10 mouse cellular contexts compared by ENCODE assay signal in genomic region chr1:193208178-193208577, GRCm38 (mm10). TPM values are rescaled to one million over a fixed set of nuclear protein-coding genes. Genes with fewer than 3 reads are reported as not detected.
DNase-seq lines count a peak whose midpoint lies in the region; ATAC-seq lines count a peak whose summit lies in the region.
"Had no signal": no experiment of that assay in that cellular context is flagged by ENCODE, and none has a peak within 500 bp of the region (broad histone marks: within the 10 kb centered on the region; RNA-seq: fewer than 3 reads in every experiment).

No protein-coding gene starts in this region.

- H3K36me3 ChIP-seq in forebrain, embryonic 11.5 days (ENCODE audit: control insufficient read depth, insufficient read depth, low read length): no peaks in the 10 kb centered on the region
- H3K36me3 ChIP-seq in forebrain, embryonic 16.5 days (ENCODE audit: control insufficient read depth, insufficient read depth): no peaks in the 10 kb centered on the region
- H3K36me3 ChIP-seq in heart, embryonic 16.5 days (ENCODE audit: control insufficient read depth, insufficient read depth): no peaks in the 10 kb centered on the region
- H3K36me3 ChIP-seq: hindbrain, embryonic 15.5 days; stomach, embryonic 15.5 days had no signal

- H3K9ac ChIP-seq in forebrain, embryonic 11.5 days (ENCODE audit: low read length): no peak overlapping the region
- H3K9ac ChIP-seq in forebrain, embryonic 16.5 days (replicated peaks; ENCODE audit: low read depth, low read length): no peak overlapping the region
- no peak overlapping the region for H3K9ac ChIP-seq in heart, embryonic 16.5 days (ENCODE audit: low read length)
- H3K9ac ChIP-seq: hindbrain, embryonic 15.5 days; stomach, embryonic 15.5 days had no signal

- DNase-seq in forebrain, embryonic 11.5 days (ENCODE audit: low spot score): no peak
- peak; percentile 88 for DNase-seq in CD4-positive, CD25-positive, alpha-beta regulatory T cell, adult 2 months (ENCODE audit: low read depth, low spot score)
- peak; percentile 18 for DNase-seq in cerebellum, adult 11-12 months
- peak; percentile 41 for DNase-seq in layer of hippocampus, adult 9-10 months (ENCODE audit: low spot score)
- peak; percentile 44 for DNase-seq in lung, postnatal 25 days (ENCODE audit: low spot score)
- DNase-seq in spleen, postnatal 4 days (ENCODE audit: low spot score in 2 of 2): peak; percentile 54 to 78

- H3K9me3 ChIP-seq in forebrain, embryonic 11.5 days (ENCODE audit: control insufficient read depth, low read length): no peaks in the 10 kb centered on the region
- no peaks in the 10 kb centered on the region for H3K9me3 ChIP-seq in forebrain, embryonic 16.5 days (ENCODE audit: control insufficient read depth, low read length)
- no peaks in the 10 kb centered on the region for H3K9me3 ChIP-seq in heart, embryonic 16.5 days (replicated peaks; ENCODE audit: control insufficient read depth, low read length)
- H3K9me3 ChIP-seq: hindbrain, embryonic 15.5 days; stomach, embryonic 15.5 days had no signal

- no peaks in the 10 kb centered on the region for H3K27me3 ChIP-seq in forebrain, embryonic 11.5 days (ENCODE audit: control insufficient read depth, insufficient read depth, low read length)
- H3K27me3 ChIP-seq in forebrain, embryonic 16.5 days (replicated peaks; ENCODE audit: control insufficient read depth, insufficient read depth, low read length): no peaks in the 10 kb centered on the region
- no peaks in the 10 kb centered on the region for H3K27me3 ChIP-seq in heart, embryonic 16.5 days (ENCODE audit: control insufficient read depth, insufficient read depth, low read length)
- H3K27me3 ChIP-seq: hindbrain, embryonic 15.5 days; stomach, embryonic 15.5 days had no signal

- 0 out of 2 replicates have a peak, but pooled peaks have one; percentile 63 for ATAC-seq in forebrain, embryonic 11.5 days (replicated peaks; ENCODE audit: low FRiP score)
- no peak for ATAC-seq in forebrain, embryonic 16.5 days
- peak; percentile 63 for ATAC-seq in heart, embryonic 16.5 days (replicated peaks; ENCODE audit: extremely low read depth, insufficient read depth, low FRiP score)

- 51% methylated on average over 2 of the region's 2 CpGs for WGBS in forebrain, embryonic 11.5 days
- 41% methylated on average over 2 of the region's 2 CpGs for WGBS in forebrain, embryonic 16.5 days
- 33% methylated on average over 2 of the region's 2 CpGs for whole genome bisulfite sequencing in heart, embryonic 16.5 days

- no peak overlapping the region for H3K4me3 ChIP-seq in forebrain, embryonic 11.5 days (ENCODE audit: low read depth, low read length)
- H3K4me3 ChIP-seq in forebrain, embryonic 16.5 days (replicated peaks; ENCODE audit: low read length): no peak overlapping the region
- no peak overlapping the region for H3K4me3 ChIP-seq in heart, embryonic 16.5 days (ENCODE audit: low read length)
- H3K4me3 ChIP-seq: hindbrain, embryonic 15.5 days; stomach, embryonic 15.5 days had no signal

- no peaks in the 10 kb centered on the region for H3K4me1 ChIP-seq in forebrain, embryonic 11.5 days (replicated peaks; ENCODE audit: control insufficient read depth, insufficient read depth, low read length)
- no peaks in the 10 kb centered on the region for H3K4me1 ChIP-seq in forebrain, embryonic 16.5 days (replicated peaks; ENCODE audit: control insufficient read depth, insufficient read depth, low read length)
- H3K4me1 ChIP-seq in heart, embryonic 16.5 days (ENCODE audit: control insufficient read depth, insufficient read depth, low read length): no peaks in the 10 kb centered on the region
- H3K4me1 ChIP-seq: hindbrain, embryonic 15.5 days; stomach, embryonic 15.5 days had no signal

- no peak overlapping the region for H3K27ac ChIP-seq in forebrain, embryonic 11.5 days (ENCODE audit: low read depth, low read length)
- no peak overlapping the region for H3K27ac ChIP-seq in forebrain, embryonic 16.5 days (ENCODE audit: low read length)
- H3K27ac ChIP-seq in heart, embryonic 16.5 days (ENCODE audit: low read length): no peak overlapping the region
- H3K27ac ChIP-seq: hindbrain, embryonic 15.5 days; stomach, embryonic 15.5 days had no signal

- H3K4me2 ChIP-seq in forebrain, embryonic 11.5 days (ENCODE audit: low read depth, low read length, severe bottlenecking): no peak overlapping the region
- H3K4me2 ChIP-seq in forebrain, embryonic 16.5 days (ENCODE audit: low read length): no peak overlapping the region
- no peak overlapping the region for H3K4me2 ChIP-seq in heart, embryonic 16.5 days (ENCODE audit: low read depth, low read length)
- H3K4me2 ChIP-seq: hindbrain, embryonic 15.5 days; stomach, embryonic 15.5 days had no signal

RNA-seq across cellular contexts. Expression of gene Lamb3, which starts 0.7 kb away (rescaled TPM):
- 0.28 and 0.44 TPM in 2 replicates for polyA plus RNA-seq in forebrain, embryonic 11.5 days (2014; fragmentation: Nextera tagmentation; extraction: Ambion mirVana)
- polyA plus RNA-seq in forebrain, embryonic 16.5 days (2015; fragmentation: Nextera tagmentation; extraction: Ambion mirVana): 0.32 and 0.58 TPM in 2 replicates
- polyA plus RNA-seq in heart, embryonic 16.5 days (2015; fragmentation: Nextera tagmentation; extraction: Ambion mirVana): 9.6 and 11.6 TPM in 2 replicates

RNA-seq across cellular contexts. Expression of gene Traf3ip3, which starts 6.7 kb away (rescaled TPM):
- polyA plus RNA-seq in forebrain, embryonic 11.5 days (2014; fragmentation: Nextera tagmentation; extraction: Ambion mirVana): 0.93 and 2.3 TPM in 2 replicates
- polyA plus RNA-seq in forebrain, embryonic 16.5 days (2015; fragmentation: Nextera tagmentation; extraction: Ambion mirVana): 0.51 and 1.2 TPM in 2 replicates
- 5.9 and 13.3 TPM in 2 replicates for polyA plus RNA-seq in heart, embryonic 16.5 days (2015; fragmentation: Nextera tagmentation; extraction: Ambion mirVana)

RNA-seq across cellular contexts. Expression of gene A130010J15Rik, which starts 40.3 kb away (rescaled TPM):
- 13.7 and 14.3 TPM in 2 replicates for polyA plus RNA-seq in forebrain, embryonic 11.5 days (2014; fragmentation: Nextera tagmentation; extraction: Ambion mirVana)
- 14.2 and 16.1 TPM in 2 replicates for polyA plus RNA-seq in forebrain, embryonic 16.5 days (2015; fragmentation: Nextera tagmentation; extraction: Ambion mirVana)
- 11.5 and 11.7 TPM in 2 replicates for polyA plus RNA-seq in heart, embryonic 16.5 days (2015; fragmentation: Nextera tagmentation; extraction: Ambion mirVana)

RNA-seq across cellular contexts. Expression of gene Irf6, which starts 55.3 kb away (rescaled TPM):
- 2.6 and 3.0 TPM in 2 replicates for polyA plus RNA-seq in forebrain, embryonic 11.5 days (2014; fragmentation: Nextera tagmentation; extraction: Ambion mirVana)
- polyA plus RNA-seq in forebrain, embryonic 16.5 days (2015; fragmentation: Nextera tagmentation; extraction: Ambion mirVana): 0.75 and 1.4 TPM in 2 replicates
- 5.3 and 5.6 TPM in 2 replicates for polyA plus RNA-seq in heart, embryonic 16.5 days (2015; fragmentation: Nextera tagmentation; extraction: Ambion mirVana)

RNA-seq across cellular contexts. Expression of gene Hsd11b1, which starts 55.7 kb away (rescaled TPM):
- not detected in 2 replicates for polyA plus RNA-seq in forebrain, embryonic 11.5 days (2014; fragmentation: Nextera tagmentation; extraction: Ambion mirVana)
- polyA plus RNA-seq in forebrain, embryonic 16.5 days (2015; fragmentation: Nextera tagmentation; extraction: Ambion mirVana): 0.42 and 1.1 TPM in 2 replicates
- polyA plus RNA-seq in heart, embryonic 16.5 days (2015; fragmentation: Nextera tagmentation; extraction: Ambion mirVana): 3.7 and 9.5 TPM in 2 replicates
